Mouse (Mus musculus): ENCODE data around the gene Icmt.

Icmt gene

GRCm38 (mm10) chr4:152303172-152303571 lies 6.1 kb downstream of the Icmt start:
- no peak for DNase-seq

GRCm38 (mm10) chr4:152304685-152305084 lies 7.7 kb downstream of the Icmt start:
- no peak for DNase-seq

GRCm38 (mm10) chr4:152305991-152306390 lies 9.0 kb downstream of the Icmt start:
- DNase-seq, result no peak

- DNase-seq, result no peak
These were observed 10.5 kb downstream of the Icmt start for GRCm38 (mm10) chr4:152307542-152307941.

GRCm38 (mm10) chr4:152312186-152312585 lies 15.2 kb downstream of the Icmt start:
- no peak for DNase-seq

GRCm38 (mm10) chr4:152313211-152313632 lies 16.2 kb downstream of the Icmt start:
- DNase-seq, result no peak

- no peak for DNase-seq
These were observed 16.9 kb downstream of the Icmt start for GRCm38 (mm10) chr4:152313934-152314333.

- DNase-seq, result no peak
These were observed 18.6 kb downstream of the Icmt start for GRCm38 (mm10) chr4:152315498-152316213.

GRCm38 (mm10) chr4:152317631-152318033 lies 20.6 kb downstream of the Icmt start:
- DNase-seq, result no peak

GRCm38 (mm10) chr4:152318517-152319234 lies 21.6 kb downstream of the Icmt start, which contains the start of gene Rnf207:
Gene Rnf207 (minus strand): TSS chr4:152318993.
- no peak for DNase-seq

- no peak for DNase-seq
These were observed 24.4 kb downstream of the Icmt start for GRCm38 (mm10) chr4:152321464-152321863.

GRCm38 (mm10) chr4:152324641-152325562 lies 27.9 kb downstream of the Icmt start:
- no peak for DNase-seq

GRCm38 (mm10) chr4:152325574-152326411 lies 28.8 kb downstream of the Icmt start, which contains the start of gene Rpl22:
Gene Rpl22 (plus strand): TSS chr4:152325742.
- DNase-seq, result peak; percentile 96

- no peak for DNase-seq
These were observed 29.5 kb downstream of the Icmt start for GRCm38 (mm10) chr4:152326543-152326942.

- no peak for DNase-seq
These were observed 31.7 kb downstream of the Icmt start for GRCm38 (mm10) chr4:152328691-152329090.

- no peak for DNase-seq
These were observed 35.9 kb downstream of the Icmt start for GRCm38 (mm10) chr4:152332952-152333351.

- no peak for DNase-seq
These were observed 36.6 kb downstream of the Icmt start for GRCm38 (mm10) chr4:152333587-152333986.

GRCm38 (mm10) chr4:152337772-152338171 lies 40.7 kb downstream of the Icmt start:
- no peak for DNase-seq

GRCm38 (mm10) chr4:152338419-152339292 lies 41.6 kb downstream of the Icmt start, which contains the start of gene Chd5:
Gene Chd5 (plus strand): TSS chr4:152338651.
- peak; percentile 65 for DNase-seq

GRCm38 (mm10) chr4:152339293-152339790 lies 42.3 kb downstream of the Icmt start:
- DNase-seq, result no peak

Data from cerebellum, adult 9-10 months (tissue).